Mouse (Mus musculus) lung, adult 2 months (tissue): ENCODE results near the gene Sdk1. TPM values are rescaled to one million over a fixed set of nuclear protein-coding genes. Genes with fewer than 3 reads are reported as not detected.
A peak's percentile ranks its signal among the peaks of the same experiment; 100 is the strongest.

Source experiments
- DNase-seq: peaks from one replicate; pipeline ENCODE4 v3.0.0; 2022
- H3K4me1 ChIP-seq: fragments of 200-500 bp; 2 replicates; pipeline ENCODE4 v1.6.1; 2011; ENCODE audit warnings: low read length; ENCODE audit not compliant: control insufficient read depth, insufficient read depth
- H3K4me3 ChIP-seq: fragments of 200-500 bp; replicated peaks from 2 replicates; pipeline ENCODE3; 2011; ENCODE audit warnings: low read depth, mild to moderate bottlenecking, control low read depth, low read length; ENCODE audit errors: extremely low read depth
- CTCF ChIP-seq: fragments of 200-500 bp; IDR thresholded peaks from 2 replicates; pipeline ENCODE4 v1.5.1; 2011; ENCODE audit warnings: mild to moderate bottlenecking, low read length, control low read depth; ENCODE audit not compliant: insufficient read depth
- POLR2A ChIP-seq: fragments of 200-500 bp; IDR thresholded peaks from 2 replicates; pipeline ENCODE4 v1.6.1; 2011; ENCODE audit warnings: low read depth, mild to moderate bottlenecking, control low read depth, low read length, borderline replicate concordance; ENCODE audit errors: extremely low read depth
- WGBS: fragments of 180-500 bp; shearing (Covaris S2); methylation state at CpG from one replicate; pipeline ENCODE4 v1.1.7; 2018; 5-methylcytosine and 5-hydroxymethylcytosine counted together
- polyA plus RNA-seq: library from polyadenylated mRNA; depleted of rRNA; stranded (reverse); fragments of >200 nt; gene quantifications from 2 replicates; pipeline ENCODE4 v1.2.3, GENCODE M21; 2012

Sdk1 gene
- polyA plus RNA-seq, 1 experiment, result 1.8 TPM

- no peak for TF ChIP-seq POLR2A
- WGBS, result 71% methylated on average over 4 of the region's 4 CpGs
- no peak for DNase-seq
- Histone ChIP-seq H3K4me3 (no peak overlapping the region), H3K4me1 (no peaks in the 10 kb centered on the region; the same call in 1 of the 2 replicates)
Measured at GRCm38 (mm10) chr5:141312305-141312704, 71.0 kb downstream of the Sdk1 start.

DNA sequence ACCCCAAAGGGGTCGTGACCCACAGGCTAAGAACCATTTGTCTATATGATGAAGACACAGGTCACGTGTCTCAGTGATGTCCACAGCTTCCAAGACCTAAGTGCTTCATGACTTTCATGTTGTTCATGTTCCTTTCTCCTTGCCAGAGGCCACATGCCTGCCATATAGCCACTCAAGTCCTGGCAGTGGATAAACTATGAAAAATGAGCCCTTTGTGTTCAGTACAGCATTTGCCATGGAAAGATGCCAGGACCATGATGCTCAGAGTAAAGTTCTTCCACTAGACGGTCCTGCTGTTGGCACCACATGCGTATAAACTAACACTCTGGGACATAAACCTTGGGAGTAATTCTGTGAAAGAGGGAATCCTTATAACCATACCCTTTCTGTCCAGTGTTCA is 75.8 kb downstream of the Sdk1 start:
- no peak for TF ChIP-seq CTCF
- no peak for TF ChIP-seq POLR2A

DNA sequence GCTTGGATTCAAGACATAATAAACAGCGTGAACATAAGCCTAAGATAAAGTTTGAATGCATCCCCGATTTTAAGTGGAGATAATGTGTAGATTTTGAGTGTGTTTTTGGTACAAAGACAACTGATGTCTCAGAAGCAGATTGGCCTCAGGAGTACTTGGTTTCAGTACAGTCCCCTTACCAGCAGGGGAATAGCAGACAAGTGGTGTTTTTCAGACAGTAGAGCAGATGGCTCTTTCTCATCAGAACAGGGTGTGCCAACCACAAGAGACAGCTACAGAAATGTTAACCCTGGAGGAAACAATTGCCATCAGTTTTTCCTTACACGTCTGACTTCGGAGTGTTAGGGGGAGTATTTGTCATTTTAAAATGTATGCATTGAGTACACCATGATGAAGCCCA is 83.6 kb downstream of the Sdk1 start:
- Histone ChIP-seq H3K4me3 (no peak overlapping the region), H3K4me1 (no peaks in the 10 kb centered on the region)
- 64% methylated on average over 4 of the region's 4 CpGs for WGBS
- DNase-seq, result no peak
- no peak for TF ChIP-seq POLR2A
- TF ChIP-seq CTCF, result no peak

More for the DNA sequence above, 75.8 kb downstream of the Sdk1 start:
- Histone ChIP-seq H3K4me3 (no peak overlapping the region), H3K4me1 (no peaks in the 10 kb centered on the region)
- no peak for DNase-seq
- 44% methylated on average over 4 of the region's 4 CpGs for WGBS

GRCm38 (mm10) chr5:141344376-141344775 is 103.1 kb downstream of the Sdk1 start:
- TF ChIP-seq CTCF, result no peak
- 43% methylated on average over 4 of the region's 4 CpGs for WGBS
- Histone ChIP-seq H3K4me3 (no peak overlapping the region), H3K4me1 (no peaks in the 10 kb centered on the region)
- DNase-seq, result no peak

- no peaks in the 10 kb centered on the region for H3K4me1 ChIP-seq
- no peak overlapping the region for H3K4me3 ChIP-seq
- no peak for TF ChIP-seq POLR2A
- TF ChIP-seq CTCF, result no peak
- WGBS, result 66% methylated on average over 5 of the region's 5 CpGs
- no peak for DNase-seq
Measured at GRCm38 (mm10) chr5:141345476-141345875, 104.2 kb downstream of the Sdk1 start.

- no peak for DNase-seq
- Histone ChIP-seq H3K4me3 (no peak overlapping the region), H3K4me1 (no peaks in the 10 kb centered on the region; the same call in 1 of the 2 replicates)
- WGBS, result 49% methylated on average over 2 of the region's 2 CpGs
- no peak for TF ChIP-seq CTCF
- no peak for TF ChIP-seq POLR2A
Measured at GRCm38 (mm10) chr5:141362676-141363075, 121.4 kb downstream of the Sdk1 start.

DNA sequence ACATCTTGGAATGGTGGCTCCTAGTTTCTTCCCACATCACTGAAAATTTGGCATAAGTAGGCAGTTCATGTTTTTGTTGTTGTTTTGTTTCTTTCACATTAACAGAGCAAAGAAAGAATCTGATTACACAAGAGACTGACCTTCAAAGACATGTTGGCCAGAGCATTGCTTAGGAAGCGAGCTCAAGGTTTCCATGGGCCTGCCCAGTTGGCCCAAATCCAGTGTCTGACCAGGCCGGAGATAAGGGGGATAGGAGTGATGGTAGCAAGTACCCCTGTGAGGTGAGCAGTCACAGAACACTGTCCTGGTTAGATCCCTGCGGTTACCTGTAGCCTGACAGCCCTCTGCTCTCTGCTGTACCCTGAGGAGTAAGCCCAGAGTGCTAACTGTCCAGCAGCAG is 122.7 kb downstream of the Sdk1 start:
- Histone ChIP-seq H3K4me3 (no peak overlapping the region), H3K4me1 (no peaks in the 10 kb centered on the region; the same call in 1 of the 2 replicates)
- DNase-seq, result no peak
- TF ChIP-seq CTCF, result no peak
- TF ChIP-seq POLR2A, result no peak
- WGBS, result 67% methylated on average over 3 of the region's 3 CpGs

DNA sequence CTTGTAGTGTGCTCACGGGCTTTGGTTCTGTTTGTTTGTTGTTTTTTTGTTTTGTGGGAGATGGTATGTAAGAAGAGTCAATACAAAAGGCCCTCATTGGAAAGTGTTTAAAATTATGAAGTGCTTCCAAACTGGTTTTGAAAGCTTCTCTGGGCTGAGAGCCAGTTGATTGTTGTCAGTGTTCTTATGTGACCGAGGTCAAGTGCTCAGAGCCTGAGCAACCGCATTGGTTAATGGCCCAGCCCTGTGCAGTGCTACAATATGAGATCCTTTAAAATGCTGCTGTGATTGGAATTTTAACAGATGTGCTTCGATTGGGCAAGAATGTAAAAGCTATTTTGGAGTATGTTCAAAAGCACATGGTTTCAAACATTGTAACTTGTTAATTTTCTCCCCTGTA is 127.3 kb downstream of the Sdk1 start:
- H3K4me3 ChIP-seq, result no peak overlapping the region
- WGBS, result 27% methylated on average over 4 of the region's 4 CpGs
- TF ChIP-seq CTCF, result no peak
- no peak for TF ChIP-seq POLR2A
- no peaks in the 10 kb centered on the region; the same call in 1 of the 2 replicates for H3K4me1 ChIP-seq
- DNase-seq, result peak; percentile 13

DNA sequence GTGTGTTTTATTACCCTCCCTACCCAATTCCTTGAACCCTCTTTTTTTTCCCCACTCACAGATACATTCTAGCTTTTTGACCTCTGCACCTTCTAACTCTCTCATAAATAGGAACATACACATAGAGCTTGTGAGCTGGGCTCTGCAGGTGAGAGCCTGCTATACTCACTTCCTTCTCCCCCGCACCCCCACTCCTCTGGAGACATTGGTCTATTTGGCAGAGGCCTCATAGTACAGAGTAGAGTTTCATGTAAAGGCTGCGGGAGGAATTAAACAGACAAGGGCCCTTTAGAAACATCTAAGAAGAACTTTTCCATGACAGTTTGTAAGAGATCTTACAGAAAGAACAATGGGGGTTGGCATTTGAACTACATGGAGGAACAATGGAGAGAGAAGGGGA is 133.5 kb downstream of the Sdk1 start:
- H3K4me1 ChIP-seq, result no peaks in the 10 kb centered on the region
- DNase-seq, result no peak
- TF ChIP-seq CTCF (no peak), POLR2A (no peak)
- H3K4me3 ChIP-seq, result no peak overlapping the region
- WGBS, result 71% methylated on average over 2 of the region's 2 CpGs

DNA sequence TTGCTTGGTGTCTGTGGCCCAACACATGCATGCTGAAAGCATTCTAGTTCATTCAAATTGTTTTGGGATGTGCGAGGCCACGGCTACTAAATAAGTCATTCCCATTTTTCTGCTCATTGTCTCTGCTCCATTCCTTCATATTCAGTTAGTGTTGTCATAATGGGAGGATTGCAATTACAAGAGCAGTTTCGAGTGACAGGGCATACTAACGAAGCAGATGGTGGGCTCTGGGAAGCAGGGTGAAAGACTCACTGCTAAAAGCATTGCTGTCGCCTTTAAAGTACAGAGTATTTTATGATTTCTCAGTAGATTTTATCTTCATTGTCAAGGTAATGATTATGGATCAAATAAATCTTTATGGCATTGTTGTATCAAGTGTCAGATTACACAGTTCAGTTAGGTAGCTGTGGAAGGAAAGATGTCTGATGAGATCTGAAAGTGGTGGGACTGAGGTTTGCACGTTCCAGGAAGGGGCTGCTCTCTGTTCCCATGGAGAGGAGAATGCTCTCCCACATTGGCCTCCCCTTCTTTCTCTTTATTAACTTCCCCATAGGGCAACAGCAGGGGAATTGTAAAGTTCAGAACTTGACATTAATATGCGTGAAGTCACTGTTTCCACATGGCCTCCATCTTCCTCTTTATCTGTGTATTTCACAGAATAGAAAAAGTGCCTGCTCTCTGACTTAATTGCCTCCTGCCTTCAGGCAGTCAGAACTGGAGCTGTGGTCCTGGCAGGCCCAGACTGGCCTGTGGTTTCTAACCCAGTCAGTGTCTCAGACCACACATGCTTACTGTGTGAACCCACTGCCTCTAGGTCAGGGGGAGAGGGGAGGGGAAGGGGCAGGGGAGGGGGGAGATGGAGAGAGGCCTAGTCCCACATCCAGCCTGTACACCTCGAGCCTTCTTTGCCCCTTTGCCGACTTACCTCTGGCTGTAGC is 138.8 kb downstream of the Sdk1 start:
- no peaks in the 10 kb centered on the region for H3K4me1 ChIP-seq
- TF ChIP-seq POLR2A (no peak), CTCF (no peak)
- 70% methylated on average over 9 of the region's 9 CpGs for WGBS
- DNase-seq, result no peak
- no peak overlapping the region for H3K4me3 ChIP-seq

- 85% methylated on average over 3 of the region's 3 CpGs for WGBS
- TF ChIP-seq POLR2A, result no peak
- no peak for TF ChIP-seq CTCF
- DNase-seq, result no peak
- H3K4me1 ChIP-seq, result no peaks in the 10 kb centered on the region
- H3K4me3 ChIP-seq, result no peak overlapping the region
Measured at GRCm38 (mm10) chr5:141380774-141381156, 139.5 kb downstream of the Sdk1 start.
